ENCODE assay signal across 8 mouse cellular contexts in the genomic region with DNA sequence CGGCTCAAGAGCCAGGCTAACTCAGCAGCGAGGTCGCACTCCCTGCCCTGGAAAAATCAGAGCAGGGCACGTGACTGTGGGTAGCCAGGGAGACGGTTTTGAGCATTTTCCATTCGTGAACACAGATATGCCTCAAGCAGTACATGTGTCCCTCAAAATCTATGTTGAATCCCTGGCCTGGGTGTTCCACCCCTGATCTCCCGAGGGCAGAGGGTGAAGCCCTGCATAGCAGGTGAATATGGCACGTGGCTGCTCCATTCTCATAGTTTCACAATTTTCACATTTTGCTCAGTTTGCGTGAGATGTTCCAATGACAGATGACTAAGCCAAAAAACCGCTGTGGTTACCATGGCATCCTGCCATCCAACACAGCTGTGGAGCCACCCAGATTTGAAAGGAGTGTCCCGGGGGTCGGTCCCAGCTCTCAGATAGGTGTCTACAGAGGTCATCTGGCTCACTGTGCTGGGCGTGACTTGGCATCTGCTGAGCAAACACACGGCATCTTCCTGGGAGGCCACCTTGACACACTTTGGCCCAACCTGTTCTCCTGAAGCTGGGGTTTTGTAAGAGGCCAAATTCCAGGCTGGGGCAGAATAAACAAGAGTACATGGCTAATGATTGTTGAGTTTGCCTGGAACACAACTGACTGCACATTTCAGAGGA. TPM values are rescaled to one million over a fixed set of nuclear protein-coding genes. Genes with fewer than 3 reads are reported as not detected.
DNase-seq lines count a peak whose midpoint lies in the region; ATAC-seq and TF ChIP-seq lines count a peak whose summit lies in the region.

No protein-coding gene starts in this region.

- peak; percentile 61 for ATAC-seq in Patski
- peak; percentile 55 for ATAC-seq in common myeloid progenitor, adult 5-6 weeks (replicated peaks; ENCODE audit: low read depth, poor library complexity, severe bottlenecking)
- ATAC-seq in midbrain, postnatal 0 days (ENCODE audit: low FRiP score), result no peak
- ATAC-seq in hindbrain, embryonic 13.5 days (ENCODE audit: low FRiP score), result no peak

- H3K27me3 ChIP-seq in C2C12 (ENCODE audit: control insufficient read depth, insufficient read depth, insufficient read length) (no peaks in the 10 kb centered on the region), Patski (no peaks in the 10 kb centered on the region)
- no peaks in the 10 kb centered on the region for H3K27me3 ChIP-seq in midbrain, postnatal 0 days (ENCODE audit: insufficient read depth, low read length)
- 0 out of 2 replicates have a peak, but pooled peaks cover 3% of the 10 kb centered on the region for H3K27me3 ChIP-seq in hindbrain, embryonic 13.5 days

- H3K79me3 ChIP-seq in C2C12 (ENCODE audit: low read depth), result peaks cover 2% of the 10 kb centered on the region

- no peak overlapping the region for H3K4me3 ChIP-seq in C2C12 (ENCODE audit: insufficient read depth, poor library complexity, severe bottlenecking)
- H3K4me3 ChIP-seq in midbrain, postnatal 0 days (ENCODE audit: low read depth, low read length), result no peak overlapping the region
- H3K4me3 ChIP-seq in hindbrain, embryonic 13.5 days, result no peak overlapping the region

- no peaks in the 10 kb centered on the region for H3K79me2 ChIP-seq in C2C12 (ENCODE audit: control insufficient read depth, insufficient read depth)

- H3K4me1 ChIP-seq in midbrain, postnatal 0 days (ENCODE audit: insufficient read depth, low read length), result peaks cover 5% of the 10 kb centered on the region; the same call in 1 of the 2 replicates
- H3K4me1 ChIP-seq in hindbrain, embryonic 13.5 days (replicated peaks), result peaks cover 26% of the 10 kb centered on the region

- DNase-seq in Patski (ENCODE audit: low read depth, low spot score), result peak; percentile 98
- DNase-seq in kidney, adult 8-10 months, result peak; percentile 95 to 98
- peak; percentile 51 for DNase-seq in lung, postnatal 14 days
- DNase-seq in yolk sac, embryonic 10.5 days (ENCODE audit: low spot score), result peak; percentile 90
- no peak for DNase-seq in midbrain, postnatal 0 days (ENCODE audit: low spot score)

- 66% methylated on average over 14 of the region's 14 CpGs for WGBS in midbrain, postnatal 0 days
- 75% methylated on average over 14 of the region's 14 CpGs for WGBS in hindbrain, embryonic 13.5 days

- H3K27ac ChIP-seq in midbrain, postnatal 0 days (ENCODE audit: low read depth, low read length), result no peak overlapping the region
- no peak overlapping the region for H3K27ac ChIP-seq in hindbrain, embryonic 13.5 days

- no peak overlapping the region for H3K9ac ChIP-seq in midbrain, postnatal 0 days (replicated peaks; ENCODE audit: low read length, poor library complexity, severe bottlenecking)
- no peak overlapping the region for H3K9ac ChIP-seq in hindbrain, embryonic 13.5 days

- in situ Hi-C loops in Patski (cut with MboI; ENCODE audit: low pct_unique_long_range_greater_than_20kb), result no loop called here

- H3ac ChIP-seq in C2C12 (ENCODE audit: control insufficient read depth, insufficient read length, low read depth), result no peak overlapping the region

- CTCF ChIA-PET in Patski (lab: Charles Lee), result interaction anchor here (1.2 to 1.8 kb wide), 2 partner anchors 61 to 151 kb away, joined by 3 to 4 read pairs; no protein-coding TSS in a partner anchor

- TF ChIP-seq CTCF in C2C12 (IDR thresholded peaks at IDR 0.05; ENCODE audit: control insufficient read depth, insufficient read depth, insufficient read length), result no peak
- no peak for TF ChIP-seq CTCF in Patski (IDR thresholded peaks at IDR 0.05)
- TF ChIP-seq CTCF in midbrain, postnatal 0 days (IDR thresholded peaks at IDR 0.05), result no peak

- no peaks in the 10 kb centered on the region for H3K9me3 ChIP-seq in midbrain, postnatal 0 days (ENCODE audit: low read length)
- H3K9me3 ChIP-seq in hindbrain, embryonic 13.5 days, result no peaks in the 10 kb centered on the region

- H3K36me3 ChIP-seq in C2C12 (ENCODE audit: control insufficient read depth, insufficient read depth), result no peaks in the 10 kb centered on the region
- H3K36me3 ChIP-seq in midbrain, postnatal 0 days (ENCODE audit: insufficient read depth, low read length), result no peaks in the 10 kb centered on the region
- no peaks in the 10 kb centered on the region for H3K36me3 ChIP-seq in hindbrain, embryonic 13.5 days

- POLR2A ChIA-PET in Patski (lab: Charles Lee), result interaction anchor here (2.0 kb wide), 1 partner anchor 48 kb away, joined by 8 read pairs; a partner anchor contains a TSS

- H3K4me2 ChIP-seq in midbrain, postnatal 0 days (ENCODE audit: low read depth, low read length, poor library complexity, severe bottlenecking), result no peak overlapping the region
- no peak overlapping the region for H3K4me2 ChIP-seq in hindbrain, embryonic 13.5 days

TF ChIP-seq in C2C12, 6 proteins besides CTCF, POLR2A, EP300 and RAD21:
- TF ChIP-seq MYOG (IDR thresholded peaks at IDR 0.05; ENCODE audit: control insufficient read depth, extremely low read depth, insufficient read length) (no peak), FOSL1 (IDR thresholded peaks at IDR 0.05; ENCODE audit: insufficient read depth, low read length, poor library complexity, severe bottlenecking) (no peak), CEBPB (IDR thresholded peaks at IDR 0.05; ENCODE audit: low read depth) (peak; percentile 77), MAX (IDR thresholded peaks at IDR 0.05) (peak; percentile 81), MYOD1 (IDR thresholded peaks at IDR 0.05; ENCODE audit: control insufficient read depth, insufficient read length, low read depth) (peak; percentile 74), USF1 (IDR thresholded peaks at IDR 0.05; ENCODE audit: low read depth) (peak; percentile 82)

RNA-seq across cellular contexts. Expression of a gene that starts 47.4 kb away (rescaled TPM):
- 1.5 TPM for polyA plus RNA-seq in C2C12 (2012; fragmentation: generic; extraction: Trizol)
- polyA plus RNA-seq in Patski (2021), result 35.0 TPM
- 8.2 TPM in 2 replicates for total RNA-seq in common myeloid progenitor, adult 5-6 weeks (2017)
- total RNA-seq in midbrain, postnatal 0 days (2014; rRNA removed), result 103 and 124 TPM in 2 replicates
- 16.9 and 19.1 TPM in 2 replicates for polyA plus RNA-seq in midbrain, postnatal 0 days (2015; fragmentation: Nextera tagmentation; extraction: Ambion mirVana)
- polyA plus RNA-seq in hindbrain, embryonic 13.5 days (2015; fragmentation: Nextera tagmentation; extraction: Ambion mirVana), result 16.0 and 16.1 TPM in 2 replicates

Comparison
In these comparisons a context has a peak if more than half of its experiments do, and no peak if none do; other contexts are left out.
1. ATAC-seq: peak in Patski (single experiment) and common myeloid progenitor, adult 5-6 weeks (single experiment); none in midbrain, postnatal 0 days (single experiment) and hindbrain, embryonic 13.5 days (single experiment).